Mouse (Mus musculus) layer of hippocampus, postnatal 10 days (tissue): Measurements from ENCODE around the gene Wdfy2. TPM values are rescaled to one million over a fixed set of nuclear protein-coding genes. Genes with fewer than 3 reads are reported as not detected.

Experiments
- microRNA-seq, 2 experiments: library from miRNA; unstranded; fragments of <30 nt; microRNA quantifications; one replicate each; pipeline ENCODE4 v1.2.0; 2021
- total RNA-seq, 2 experiments: library from RNA; stranded (reverse); gene quantifications; 2 replicates each; pipeline ENCODE4 v1.2.3; 2021

Wdfy2 gene
- total RNA-seq, 2 experiments from 2014 or later = 14.2 to 14.5 TPM

Small RNA genes lying within 50 kb of the gene (microRNA-seq; reads per million reads assigned to microRNA genes)
- 0 reads per million in 2 experiments for gene Mir6541
- gene Mir8098 = 0.67 to 1.2 reads per million in 2 experiments

Other genes starting within 250 kb of the Wdfy2 start
- not detected for gene Serpine3, start 174.0 kb upstream of the Wdfy2 start, total RNA-seq
- gene Ints6, start 76.5 kb upstream of the Wdfy2 start, total RNA-seq = 10 to 100 TPM; 36.8 to 37.3 TPM
- gene Defb48, start 146.8 kb downstream of the Wdfy2 start, total RNA-seq = not detected
- not detected for gene Defb47, start 160.4 kb downstream of the Wdfy2 start, total RNA-seq
- not detected for gene Defb43, start 174.1 kb downstream of the Wdfy2 start, total RNA-seq
- gene Defb42, start 209.3 kb downstream of the Wdfy2 start, total RNA-seq = not detected
- not detected for gene Defb30, start 212.3 kb downstream of the Wdfy2 start, total RNA-seq